Mouse (Mus musculus) C2C12 (cell line): Measurements from ENCODE around the gene Nfe2l3. TPM values are rescaled to one million over a fixed set of nuclear protein-coding genes. Genes with fewer than 3 reads are reported as not detected.

ENCODE experiments used
- H3K27me3 ChIP-seq: one replicate; pipeline ENCODE4 v1.6.1; 2011; ENCODE audit not compliant: control insufficient read depth, insufficient read depth, insufficient read length
- H3K36me3 ChIP-seq: one replicate; pipeline ENCODE4 v1.6.1; 2011; ENCODE audit not compliant: control insufficient read depth, insufficient read depth
- H3K4me3 ChIP-seq: one replicate; pipeline ENCODE4 v1.5.1; 2011; ENCODE audit warnings: mild to moderate bottlenecking, control low read depth; ENCODE audit not compliant: poor library complexity, insufficient read depth, severe bottlenecking
- H3K79me2 ChIP-seq: one replicate; pipeline ENCODE4 v1.6.1; 2011; ENCODE audit not compliant: control insufficient read depth, insufficient read depth
- H3K79me3 ChIP-seq: one replicate; pipeline ENCODE4 v1.6.1; 2011; ENCODE audit warnings: low read depth, control low read depth
- H3ac ChIP-seq: one replicate; pipeline ENCODE3; 2011; ENCODE audit warnings: low read depth; ENCODE audit not compliant: control insufficient read depth, insufficient read length
- CEBPB ChIP-seq: IDR thresholded peaks from one replicate; pipeline ENCODE4 v1.6.1; 2011; ENCODE audit warnings: low read depth, mild to moderate bottlenecking, control low read depth, moderate library complexity
- CTCF ChIP-seq: IDR thresholded peaks from one replicate; pipeline ENCODE4 v1.5.1; 2011; ENCODE audit not compliant: control insufficient read depth, insufficient read depth, insufficient read length
- FOSL1 ChIP-seq: IDR thresholded peaks from one replicate; pipeline ENCODE4 v1.8.0; 2011; ENCODE audit warnings: mild to moderate bottlenecking, low read length; ENCODE audit not compliant: poor library complexity, insufficient read depth, severe bottlenecking
- MAX ChIP-seq: IDR thresholded peaks from one replicate; pipeline ENCODE4 v1.6.1; 2011; ENCODE audit warnings: mild to moderate bottlenecking, control low read depth
- MYOD1 ChIP-seq: IDR thresholded peaks from one replicate; pipeline ENCODE4 v1.6.1; 2011; ENCODE audit warnings: low read depth; ENCODE audit not compliant: control insufficient read depth, insufficient read length
- MYOG ChIP-seq: IDR thresholded peaks from one replicate; pipeline ENCODE4 v1.6.1; 2011; ENCODE audit not compliant: control insufficient read depth, insufficient read length; ENCODE audit errors: extremely low read depth
- USF1 ChIP-seq: IDR thresholded peaks from one replicate; pipeline ENCODE4 v1.6.1; 2011; ENCODE audit warnings: low read depth, mild to moderate bottlenecking, control low read depth, moderate library complexity
- polyA plus RNA-seq: library from polyadenylated mRNA; unstranded; fragments of >200 nt; fragmentation: generic; extraction: Trizol; gene quantifications from one replicate; pipeline ENCODE4 v1.2.1, GENCODE M21; 2012; ENCODE audit warnings: missing spikeins

Nfe2l3 gene
- polyA plus RNA-seq, 1 experiment, result 0.19 TPM

DNA sequence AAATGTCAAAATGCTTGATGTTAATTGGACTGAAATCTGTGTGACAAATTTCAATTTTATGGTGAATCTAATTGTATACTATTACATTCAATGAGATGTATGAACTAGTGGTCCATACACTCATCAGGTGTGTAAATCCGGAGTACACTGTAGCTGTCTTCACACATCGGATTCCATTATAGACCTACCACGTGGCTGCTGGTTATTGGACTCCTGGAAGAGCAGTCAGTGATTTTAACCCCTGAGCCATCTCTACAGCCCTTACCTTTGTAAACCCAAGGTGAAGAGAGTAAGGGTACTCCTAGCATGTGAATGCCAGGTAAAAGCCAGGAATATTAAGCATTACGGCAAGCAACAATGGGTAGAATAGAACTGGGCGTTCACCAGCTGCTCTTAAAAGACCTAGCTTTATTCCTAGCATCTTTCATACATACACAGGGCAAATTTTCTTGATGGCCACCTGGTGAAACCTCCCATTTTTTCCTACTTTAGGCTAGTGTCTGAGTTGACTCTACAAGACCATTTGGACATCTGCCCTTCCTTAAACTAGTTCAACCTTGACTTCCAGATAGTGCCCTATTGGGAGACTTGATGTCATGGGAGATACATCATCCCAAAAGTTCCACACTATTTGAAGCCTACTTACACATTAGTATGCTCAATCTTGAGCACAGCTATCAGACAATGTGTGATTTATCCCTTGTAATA lies 27.0 kb downstream of the Nfe2l3 start:
- H3K79me2 ChIP-seq, result peaks cover 35% of the 10 kb centered on the region

DNA sequence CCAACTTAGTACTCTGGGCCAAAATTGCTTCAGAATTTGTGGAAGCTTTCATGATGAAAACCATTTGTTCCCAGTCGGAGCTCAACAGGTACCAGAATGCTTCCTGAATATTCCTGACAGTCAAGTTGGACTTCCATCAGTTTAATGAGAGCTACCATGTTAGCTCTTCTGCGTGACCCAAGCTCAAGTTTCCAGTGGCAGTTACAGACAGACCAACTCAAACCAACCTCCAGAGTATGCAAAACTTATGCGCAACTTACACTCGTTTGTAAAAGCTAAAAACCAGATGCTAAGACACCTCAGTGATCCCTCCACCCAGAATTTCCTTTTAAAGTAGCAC lies 27.5 kb downstream of the Nfe2l3 start:
- TF ChIP-seq CTCF, result no peak
- TF ChIP-seq MYOG, result no peak
- TF ChIP-seq MYOD1, result no peak
- H3K79me3 ChIP-seq, result peaks cover 23% of the 10 kb centered on the region
- no peaks in the 10 kb centered on the region for H3K27me3 ChIP-seq
- no peak overlapping the region for H3K4me3 ChIP-seq
- no peak overlapping the region for H3ac ChIP-seq
- peaks cover 80% of the 10 kb centered on the region for H3K36me3 ChIP-seq
- H3K79me2 ChIP-seq, result peaks cover 40% of the 10 kb centered on the region

More for the DNA sequence above, 27.0 kb downstream of the Nfe2l3 start:
- Histone ChIP-seq H3K79me3 (peaks cover 17% of the 10 kb centered on the region), H3K4me3 (no peak overlapping the region), H3K36me3 (peaks cover 75% of the 10 kb centered on the region), H3ac (no peak overlapping the region), H3K27me3 (no peaks in the 10 kb centered on the region)
- no peak for TF ChIP-seq CEBPB
- no peak for TF ChIP-seq USF1
- no peak for TF ChIP-seq FOSL1
- TF ChIP-seq MYOG, result no peak
- TF ChIP-seq CTCF, result no peak
- TF ChIP-seq MYOD1, result no peak
- no peak for TF ChIP-seq MAX

GRCm38 (mm10) chr6:51460363-51460762 lies 27.9 kb downstream of the Nfe2l3 start:
- Histone ChIP-seq H3K27me3 (no peaks in the 10 kb centered on the region), H3K4me3 (no peak overlapping the region), H3K79me3 (peaks cover 26% of the 10 kb centered on the region), H3ac (no peak overlapping the region), H3K79me2 (peaks cover 44% of the 10 kb centered on the region), H3K36me3 (peaks cover 84% of the 10 kb centered on the region)
- TF ChIP-seq MAX (no peak), MYOD1 (no peak), USF1 (no peak), FOSL1 (no peak), CTCF (no peak), MYOG (no peak), CEBPB (no peak)

- Histone ChIP-seq H3K27me3 (no peaks in the 10 kb centered on the region), H3K4me3 (peak overlapping the region; percentile 97), H3K79me2 (peaks cover 93% of the 10 kb centered on the region), H3K79me3 (peaks cover 83% of the 10 kb centered on the region), H3K36me3 (peaks cover 69% of the 10 kb centered on the region), H3ac (no peak overlapping the region)
- TF ChIP-seq MYOG (no peak), MYOD1 (no peak), CEBPB (no peak), CTCF (no peak), USF1 (no peak), FOSL1 (no peak), MAX (no peak)
Observed at GRCm38 (mm10) chr6:51467649-51468048, 35.2 kb downstream of the Nfe2l3 start.

GRCm38 (mm10) chr6:51468891-51469561 lies 36.6 kb downstream of the Nfe2l3 start:
- Histone ChIP-seq H3ac (peak overlapping the region; percentile 87), H3K79me3 (peaks cover 85% of the 10 kb centered on the region), H3K27me3 (no peaks in the 10 kb centered on the region), H3K79me2 (peaks cover 93% of the 10 kb centered on the region), H3K4me3 (peak overlapping the region; percentile 97), H3K36me3 (peaks cover 69% of the 10 kb centered on the region)
- TF ChIP-seq FOSL1, result no peak
- TF ChIP-seq CTCF, result no peak
- TF ChIP-seq CEBPB, result no peak
- no peak for TF ChIP-seq MAX
- no peak for TF ChIP-seq MYOG
- TF ChIP-seq MYOD1, result no peak
- no peak for TF ChIP-seq USF1
